Comparison of ENCODE assay signal across 8 mouse cellular contexts in the genomic region with DNA sequence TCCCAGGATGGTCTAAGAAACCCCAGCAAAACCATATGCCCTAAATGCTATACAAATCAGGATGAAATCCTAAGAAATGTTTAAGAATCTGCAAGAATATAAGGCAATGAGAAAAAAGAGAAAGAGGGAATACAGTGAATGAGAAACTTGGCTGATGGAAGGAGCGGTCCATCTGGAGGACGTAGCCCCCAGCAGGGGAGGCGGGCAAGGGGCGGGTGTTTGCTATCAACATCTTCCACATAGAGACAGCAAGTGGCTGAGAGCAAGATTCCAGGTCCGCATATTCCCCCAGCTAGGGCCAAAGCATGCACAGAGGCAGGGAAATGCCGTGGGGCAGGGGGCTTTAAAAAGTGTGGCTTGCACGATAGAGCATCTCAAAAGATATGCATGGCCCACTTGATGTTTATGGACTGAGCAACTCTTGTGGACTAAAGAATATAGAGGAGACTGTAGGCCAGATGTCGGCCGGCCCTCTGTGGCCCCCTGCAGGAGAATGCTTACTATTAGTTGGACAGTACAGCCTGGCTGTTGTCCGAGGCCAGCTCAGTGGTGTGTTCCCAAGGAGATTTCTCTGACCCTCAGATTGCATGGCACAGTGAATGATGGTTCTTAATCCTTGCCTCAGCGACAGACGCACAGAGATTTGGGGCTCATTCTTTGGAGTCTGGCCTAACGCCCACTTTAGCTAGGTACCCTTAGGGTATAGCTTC. TPM values are rescaled to one million over a fixed set of nuclear protein-coding genes. Genes with fewer than 3 reads are reported as not detected.
DNase-seq lines count a peak whose midpoint lies in the region; ATAC-seq and TF ChIP-seq lines count a peak whose summit lies in the region.

No protein-coding gene starts in this region.

- H3K9me3 ChIP-seq in hindbrain, embryonic 10.5 days: no peaks in the 10 kb centered on the region
- H3K9me3 ChIP-seq in hindbrain, embryonic 12.5 days (replicated peaks): no peaks in the 10 kb centered on the region
- no peaks in the 10 kb centered on the region; the same call in 1 of the 2 replicates for H3K9me3 ChIP-seq in limb, embryonic 11.5 days (ENCODE audit: control insufficient read depth, low read length)

- no peak for TF ChIP-seq CTCF in thymus, adult 2 months (IDR thresholded peaks at IDR 0.05; ENCODE audit: borderline replicate concordance, control insufficient read depth, extremely low read depth, insufficient read depth, low read length, poor library complexity)

- H3K27me3 ChIP-seq in hindbrain, embryonic 10.5 days (ENCODE audit: insufficient read depth, poor library complexity, severe bottlenecking): peaks cover 20% of the 10 kb centered on the region
- H3K27me3 ChIP-seq in hindbrain, embryonic 12.5 days: peaks cover 5% of the 10 kb centered on the region; the same call in 1 of the 2 replicates
- H3K27me3 ChIP-seq in limb, embryonic 11.5 days (ENCODE audit: control insufficient read depth, insufficient read depth, low read length): no peaks in the 10 kb centered on the region
- peaks cover 10% of the 10 kb centered on the region; the same call in 1 of the 2 replicates for H3K27me3 ChIP-seq in thymus, adult 2 months (ENCODE audit: control insufficient read depth, insufficient read depth, low read length)

- H3K4me2 ChIP-seq in hindbrain, embryonic 12.5 days (replicated peaks): no peak overlapping the region
- H3K4me2 ChIP-seq in limb, embryonic 11.5 days (ENCODE audit: low read depth, severe bottlenecking): no peak overlapping the region

- H3K9ac ChIP-seq in hindbrain, embryonic 12.5 days: no peak overlapping the region
- H3K9ac ChIP-seq in limb, embryonic 11.5 days (ENCODE audit: low read length): no peak overlapping the region

- H3K4me3 ChIP-seq in hindbrain, embryonic 10.5 days: no peak overlapping the region
- no peak overlapping the region for H3K4me3 ChIP-seq in hindbrain, embryonic 12.5 days
- H3K4me3 ChIP-seq in limb, embryonic 11.5 days (ENCODE audit: low read depth, low read length): no peak overlapping the region
- no peak overlapping the region for H3K4me3 ChIP-seq in thymus, adult 2 months (ENCODE audit: control insufficient read depth, insufficient read depth, low read length)

- peak; percentile 58 for DNase-seq in hindbrain, embryonic 10.5 days (ENCODE audit: low spot score)
- DNase-seq in 416B (ENCODE audit: low read depth) (peak; percentile 72), adipocyte (ENCODE audit: low spot score) (peak; percentile 52)
- peak; percentile 58 for DNase-seq in limb, embryonic 11.5 days (ENCODE audit: low spot score)
- no peak for DNase-seq in right cerebral cortex, postnatal 4 days
- DNase-seq in thymus, adult 2 months: no peak
- DNase-seq in urinary bladder, postnatal 25 days (ENCODE audit: low spot score): no peak

- peaks cover 11% of the 10 kb centered on the region for H3K36me3 ChIP-seq in hindbrain, embryonic 10.5 days
- peaks cover 6% of the 10 kb centered on the region; the same call in 1 of the 2 replicates for H3K36me3 ChIP-seq in hindbrain, embryonic 12.5 days
- no peaks in the 10 kb centered on the region for H3K36me3 ChIP-seq in limb, embryonic 11.5 days (ENCODE audit: control insufficient read depth, insufficient read depth, low read length)
- no peaks in the 10 kb centered on the region for H3K36me3 ChIP-seq in thymus, adult 2 months (ENCODE audit: control insufficient read depth, insufficient read depth, low read length)

- TF ChIP-seq POLR2A in thymus, adult 2 months (IDR thresholded peaks at IDR 0.05; ENCODE audit: control insufficient read depth, extremely low read depth, insufficient read depth, low read length, poor library complexity): no peak

- H3K4me1 ChIP-seq in hindbrain, embryonic 10.5 days (replicated peaks): peaks cover 100% of the 10 kb centered on the region
- peaks cover 78% of the 10 kb centered on the region for H3K4me1 ChIP-seq in hindbrain, embryonic 12.5 days
- H3K4me1 ChIP-seq in limb, embryonic 11.5 days (ENCODE audit: control insufficient read depth, insufficient read depth, low read length): peaks cover 34% of the 10 kb centered on the region
- H3K4me1 ChIP-seq in thymus, adult 2 months (replicated peaks; ENCODE audit: control insufficient read depth, insufficient read depth, low read length): peaks cover 30% of the 10 kb centered on the region

- 38% methylated on average over 13 of the region's 13 CpGs for WGBS in hindbrain, embryonic 10.5 days
- 34% methylated on average over 13 of the region's 13 CpGs for WGBS in hindbrain, embryonic 12.5 days
- 56% methylated on average over 13 of the region's 13 CpGs for WGBS in limb, embryonic 11.5 days
- WGBS in thymus, adult 2 months: 59% methylated on average over 13 of the region's 13 CpGs

- no peak for ATAC-seq in hindbrain, embryonic 12.5 days (ENCODE audit: low FRiP score)
- no peak for ATAC-seq in limb, embryonic 11.5 days (ENCODE audit: insufficient number of reproducible peaks, low FRiP score, low TSS enrichment, low read depth)

- peak overlapping the region; percentile 26; the same call in 1 of the 2 replicates for H3K27ac ChIP-seq in hindbrain, embryonic 10.5 days
- no peak overlapping the region for H3K27ac ChIP-seq in hindbrain, embryonic 12.5 days
- no peak overlapping the region for H3K27ac ChIP-seq in limb, embryonic 11.5 days (replicated peaks; ENCODE audit: low read depth, low read length)
- no peak overlapping the region for H3K27ac ChIP-seq in thymus, adult 2 months (ENCODE audit: control insufficient read depth, insufficient read depth, low read length)

RNA-seq across cellular contexts. Expression of gene Prr7, which starts 4.9 kb away (rescaled TPM):
- 0.69 and 1.0 TPM in 2 replicates for polyA plus RNA-seq in hindbrain, embryonic 10.5 days (2016; fragmentation: Nextera tagmentation; extraction: Ambion mirVana)
- polyA plus RNA-seq in hindbrain, embryonic 12.5 days (2016; fragmentation: Nextera tagmentation; extraction: Ambion mirVana): 1.1 and 1.5 TPM in 2 replicates
- polyA plus RNA-seq in limb, embryonic 11.5 days (2014; fragmentation: Nextera tagmentation; extraction: Ambion mirVana): 1.1 and 1.6 TPM in 2 replicates
- polyA plus RNA-seq in thymus, adult 2 months (2012; rRNA removed): 33.8 and 52.2 TPM in 2 replicates

RNA-seq across cellular contexts. Expression of gene Dbn1, which starts 18.9 kb away (rescaled TPM):
- 420 and 518 TPM in 2 replicates for polyA plus RNA-seq in hindbrain, embryonic 10.5 days (2016; fragmentation: Nextera tagmentation; extraction: Ambion mirVana)
- polyA plus RNA-seq in hindbrain, embryonic 12.5 days (2016; fragmentation: Nextera tagmentation; extraction: Ambion mirVana): 585 and 628 TPM in 2 replicates
- polyA plus RNA-seq in limb, embryonic 11.5 days (2014; fragmentation: Nextera tagmentation; extraction: Ambion mirVana): 299 and 318 TPM in 2 replicates
- polyA plus RNA-seq in thymus, adult 2 months (2012; rRNA removed): 7.8 and 9.8 TPM in 2 replicates

RNA-seq across cellular contexts. Expression of gene Grk6, which starts 24.1 kb away (rescaled TPM):
- polyA plus RNA-seq in hindbrain, embryonic 10.5 days (2016; fragmentation: Nextera tagmentation; extraction: Ambion mirVana): 51.5 and 52.3 TPM in 2 replicates
- polyA plus RNA-seq in hindbrain, embryonic 12.5 days (2016; fragmentation: Nextera tagmentation; extraction: Ambion mirVana): 48.9 and 54.4 TPM in 2 replicates
- 60.4 and 68.2 TPM in 2 replicates for polyA plus RNA-seq in limb, embryonic 11.5 days (2014; fragmentation: Nextera tagmentation; extraction: Ambion mirVana)
- 228 and 238 TPM in 2 replicates for polyA plus RNA-seq in thymus, adult 2 months (2012; rRNA removed)

RNA-seq across cellular contexts. Expression of gene F12, which starts 42.4 kb away (rescaled TPM):
- 0.07 and 0.25 TPM in 2 replicates for polyA plus RNA-seq in hindbrain, embryonic 10.5 days (2016; fragmentation: Nextera tagmentation; extraction: Ambion mirVana)
- 0.16 TPM in 1 of 2 replicates, not detected in the other for polyA plus RNA-seq in hindbrain, embryonic 12.5 days (2016; fragmentation: Nextera tagmentation; extraction: Ambion mirVana)
- 0.17 TPM in 1 of 2 replicates, not detected in the other for polyA plus RNA-seq in limb, embryonic 11.5 days (2014; fragmentation: Nextera tagmentation; extraction: Ambion mirVana)
- 0.39 and 1.6 TPM in 2 replicates for polyA plus RNA-seq in thymus, adult 2 months (2012; rRNA removed)

RNA-seq across cellular contexts. Expression of gene Pdlim7, which starts 44.5 kb away (rescaled TPM):
- polyA plus RNA-seq in hindbrain, embryonic 10.5 days (2016; fragmentation: Nextera tagmentation; extraction: Ambion mirVana): 194 and 221 TPM in 2 replicates
- polyA plus RNA-seq in hindbrain, embryonic 12.5 days (2016; fragmentation: Nextera tagmentation; extraction: Ambion mirVana): 154 and 158 TPM in 2 replicates
- polyA plus RNA-seq in limb, embryonic 11.5 days (2014; fragmentation: Nextera tagmentation; extraction: Ambion mirVana): 154 and 155 TPM in 2 replicates
- 25.6 and 29.5 TPM in 2 replicates for polyA plus RNA-seq in thymus, adult 2 months (2012; rRNA removed)

Comparison
In these comparisons a context has a peak if more than half of its experiments do, and no peak if none do; other contexts are left out.
1. DNase-seq: peak in hindbrain, embryonic 10.5 days (single experiment), 416B (single experiment), adipocyte (single experiment) and limb, embryonic 11.5 days (single experiment); none in right cerebral cortex, postnatal 4 days (single experiment), thymus, adult 2 months (single experiment) and urinary bladder, postnatal 25 days (single experiment).
2. RNA of gene Prr7, which starts 4.9 kb away (polyA plus RNA-seq): 33.8 to 52.2 TPM in thymus, adult 2 months; 1.1 to 1.6 TPM in limb, embryonic 11.5 days, 1.1 to 1.5 TPM in hindbrain, embryonic 12.5 days and 0.69 to 1.0 TPM in hindbrain, embryonic 10.5 days; every median in the first group is over 10 times any median in the second.
3. RNA of gene Dbn1, which starts 18.9 kb away (polyA plus RNA-seq): 585 to 628 TPM in hindbrain, embryonic 12.5 days, 420 to 518 TPM in hindbrain, embryonic 10.5 days and 299 to 318 TPM in limb, embryonic 11.5 days; 7.8 to 9.8 TPM in thymus, adult 2 months; every median in the first group is over 10 times any median in the second.